Mouse (Mus musculus) liver, embryonic 15.5 days (tissue): ENCODE measurements around the gene Prkn. TPM values are rescaled to one million over a fixed set of nuclear protein-coding genes. Genes with fewer than 3 reads are reported as not detected.

Experiments used
- ATAC-seq: fragments of 200-750 bp; cut with Nextera tagmentation; 2 replicates; pipeline ENCODE4 v1.8.0; 2017; ENCODE audit warnings: moderate number of reproducible peaks, mild to moderate bottlenecking, moderate library complexity; ENCODE audit not compliant: insufficient read depth
- H3K27ac ChIP-seq: fragments of 300-500 bp; sonication (generic); replicated peaks from 2 replicates; pipeline ENCODE4 v1.5.1; 2015; ENCODE audit warnings: mild to moderate bottlenecking, inconsistent platforms
- H3K27me3 ChIP-seq: fragments of 300-500 bp; sonication (generic); 2 replicates; pipeline ENCODE4 v1.6.1; 2015; ENCODE audit warnings: mild to moderate bottlenecking, inconsistent platforms
- H3K36me3 ChIP-seq: fragments of 300-500 bp; sonication (generic); replicated peaks from 2 replicates; pipeline ENCODE4 v1.6.1; 2015; ENCODE audit warnings: moderate library complexity, mild to moderate bottlenecking, inconsistent platforms
- H3K4me1 ChIP-seq: fragments of 300-500 bp; sonication (generic); replicated peaks from 2 replicates; pipeline ENCODE4 v1.6.1; 2015; ENCODE audit warnings: inconsistent platforms
- H3K4me2 ChIP-seq: fragments of 300-500 bp; sonication (generic); 2 replicates; pipeline ENCODE4 v1.6.1; 2015; ENCODE audit warnings: moderate library complexity, mild to moderate bottlenecking, inconsistent platforms
- H3K4me3 ChIP-seq: fragments of 300-500 bp; sonication (generic); replicated peaks from 2 replicates; pipeline ENCODE4 v1.5.1; 2015; ENCODE audit warnings: mild to moderate bottlenecking, inconsistent platforms
- H3K9ac ChIP-seq: fragments of 300-500 bp; sonication (generic); 2 replicates; pipeline ENCODE4 v1.6.1; 2015; ENCODE audit warnings: moderate library complexity, mild to moderate bottlenecking, inconsistent platforms
- H3K9me3 ChIP-seq: fragments of 300-500 bp; sonication (generic); replicated peaks from 2 replicates; pipeline ENCODE4 v1.6.1; 2016; ENCODE audit warnings: inconsistent platforms
- WGBS: fragments of 180-500 bp; shearing (Covaris S2); methylation state at CpG from one replicate; pipeline ENCODE4 v1.1.7; 2015; ENCODE audit warnings: mixed read lengths; ENCODE audit not compliant: insufficient replicate concordance; 5-methylcytosine and 5-hydroxymethylcytosine counted together
- polyA plus RNA-seq: library from polyadenylated mRNA; unstranded; fragments of >200 nt; fragmentation: Nextera tagmentation; extraction: Ambion mirVana; gene quantifications from 2 replicates; pipeline ENCODE4 v1.2.1, GENCODE M21; 2015

The Prkn gene
- polyA plus RNA-seq, 1 experiment from 2014 or later, result 0.38 TPM

DNA sequence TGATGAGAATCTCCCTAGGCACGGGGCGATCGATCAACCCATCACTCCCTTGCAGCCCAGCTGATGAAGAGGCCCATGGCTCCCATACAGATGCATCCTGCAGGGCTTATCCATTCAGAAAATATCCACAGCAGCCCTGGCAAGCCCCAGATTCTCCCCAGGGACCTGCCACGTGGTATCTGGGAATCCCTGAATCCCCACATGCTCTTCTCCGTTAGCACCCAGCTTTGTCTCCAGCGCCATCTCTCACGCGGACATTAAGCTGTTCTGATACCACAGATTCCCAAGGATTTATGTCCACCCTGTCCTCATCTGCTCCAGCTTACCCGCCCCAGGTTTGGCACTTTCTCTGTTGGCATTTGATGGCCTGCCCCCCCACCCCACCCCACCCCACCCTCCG is 1225.9 kb downstream of the Prkn start:
- ATAC-seq, result no peak
- no peak overlapping the region for H3K9ac ChIP-seq
- no peak overlapping the region for H3K4me2 ChIP-seq
- peaks cover 17% of the 10 kb centered on the region for H3K27me3 ChIP-seq
- H3K9me3 ChIP-seq, result no peaks in the 10 kb centered on the region; the same call in 1 of the 2 replicates
- no peak overlapping the region for H3K4me3 ChIP-seq
- no peaks in the 10 kb centered on the region for H3K36me3 ChIP-seq
- WGBS, result 70% methylated on average over 10 of the region's 10 CpGs
- H3K4me1 ChIP-seq, result no peaks in the 10 kb centered on the region
- no peak overlapping the region for H3K27ac ChIP-seq

DNA sequence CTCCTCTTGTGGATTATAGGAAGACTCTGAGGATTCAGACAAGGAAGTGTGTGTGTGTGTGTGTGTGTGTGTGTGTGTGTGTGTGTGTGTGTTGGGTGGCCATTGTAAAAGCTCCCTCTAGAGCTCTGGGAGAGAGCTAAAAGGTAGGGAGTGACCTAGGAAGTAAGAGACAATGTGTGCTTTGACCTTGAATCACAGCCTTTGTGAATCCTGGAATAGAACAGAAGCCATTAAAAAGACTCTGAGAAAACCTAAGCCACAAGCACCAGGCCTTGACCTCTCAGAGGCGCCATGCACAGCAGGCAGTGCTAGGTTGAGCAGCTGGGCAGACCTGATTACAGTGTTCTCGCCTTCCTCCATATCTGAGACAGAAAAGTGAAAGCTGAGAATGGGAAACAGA is 1236.6 kb downstream of the Prkn start:
- H3K36me3 ChIP-seq, result no peaks in the 10 kb centered on the region
- H3K27me3 ChIP-seq, result peaks cover 6% of the 10 kb centered on the region; the same call in 1 of the 2 replicates
- H3K4me2 ChIP-seq, result no peak overlapping the region
- H3K9me3 ChIP-seq, result no peaks in the 10 kb centered on the region
- H3K4me1 ChIP-seq, result 0 out of 2 replicates have a peak, but pooled peaks cover 3% of the 10 kb centered on the region
- H3K4me3 ChIP-seq, result no peak overlapping the region
- H3K9ac ChIP-seq, result no peak overlapping the region
- H3K27ac ChIP-seq, result no peak overlapping the region
- no peak for ATAC-seq
- WGBS, result 44% methylated on average over 2 of the region's 2 CpGs

DNA sequence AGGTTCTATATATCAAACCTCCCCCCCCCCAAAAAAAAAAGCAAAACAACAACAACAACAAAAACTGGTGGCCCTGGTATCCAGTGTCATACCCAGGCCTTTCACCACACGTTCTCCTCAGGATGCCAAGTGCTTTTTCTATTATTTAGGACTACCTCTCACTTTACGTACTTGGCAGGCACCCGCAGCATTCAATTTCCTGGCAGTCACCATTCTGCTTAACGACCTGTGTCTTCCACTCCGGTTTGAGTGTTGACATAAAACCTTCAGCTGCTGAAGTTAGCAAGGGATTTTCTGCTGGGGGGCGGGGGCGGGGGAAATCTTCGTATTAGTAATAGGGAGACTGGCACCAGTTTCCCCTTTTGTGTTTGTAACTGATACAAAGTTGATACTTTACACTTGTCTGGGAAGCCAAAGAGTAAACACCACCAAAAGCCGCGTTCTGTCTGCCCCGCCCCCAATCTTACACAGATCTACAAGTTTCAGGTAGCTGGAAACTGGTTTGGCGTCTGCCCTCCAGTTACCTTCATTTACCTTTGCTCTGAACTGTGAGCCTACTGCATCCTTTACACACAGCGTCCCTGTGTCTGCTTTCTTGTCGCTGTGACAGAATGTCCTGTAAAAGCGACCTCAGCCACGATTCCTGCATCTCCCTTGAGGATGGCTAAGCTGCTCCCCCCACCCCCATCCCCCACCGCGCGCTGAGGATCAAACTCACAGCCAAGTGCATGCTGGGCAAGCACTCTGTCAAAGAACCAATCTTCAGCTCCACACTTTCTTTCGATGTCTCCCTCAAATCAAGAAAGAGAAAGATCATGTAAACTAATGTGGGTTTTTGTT is 1240.7 kb downstream of the Prkn start:
- no peak overlapping the region for H3K27ac ChIP-seq
- 49% methylated on average over 20 of the region's 20 CpGs for WGBS

DNA sequence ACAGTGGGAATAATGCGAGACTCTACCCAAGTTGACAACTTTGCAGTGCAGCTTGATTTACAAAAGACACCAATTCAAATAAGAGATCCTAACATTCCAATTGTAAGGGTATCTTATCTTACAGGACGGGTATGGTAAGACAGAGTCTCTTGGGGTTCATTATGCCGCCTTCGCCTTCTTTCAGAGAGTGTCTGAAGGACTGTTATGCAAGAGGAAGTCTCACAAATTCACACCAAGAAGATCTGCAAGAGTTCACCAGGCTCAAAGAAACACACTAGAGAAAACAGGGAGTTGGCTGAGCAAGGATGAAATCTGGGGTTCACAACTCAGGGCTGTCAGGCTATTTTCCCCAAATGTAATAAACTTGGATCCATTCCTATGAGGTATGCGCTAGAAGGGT is 1242.0 kb downstream of the Prkn start:
- Histone ChIP-seq H3K4me3 (no peak overlapping the region), H3K27ac (no peak overlapping the region), H3K9me3 (no peaks in the 10 kb centered on the region), H3K4me2 (no peak overlapping the region), H3K4me1 (0 out of 2 replicates have a peak, but pooled peaks cover 3% of the 10 kb centered on the region), H3K27me3 (peaks cover 14% of the 10 kb centered on the region), H3K9ac (no peak overlapping the region), H3K36me3 (no peaks in the 10 kb centered on the region)
- ATAC-seq, result no peak
- 64% methylated on average over 5 of the region's 5 CpGs for WGBS

More for the DNA sequence above, 1240.7 kb downstream of the Prkn start:
- no peak for ATAC-seq
- H3K4me2 ChIP-seq, result no peak overlapping the region
- H3K36me3 ChIP-seq, result no peaks in the 10 kb centered on the region
- H3K9me3 ChIP-seq, result no peaks in the 10 kb centered on the region
- H3K4me1 ChIP-seq, result 0 out of 2 replicates have a peak, but pooled peaks cover 3% of the 10 kb centered on the region
- no peak overlapping the region for H3K4me3 ChIP-seq
- peaks cover 6% of the 10 kb centered on the region; the same call in 1 of the 2 replicates for H3K27me3 ChIP-seq
- no peak overlapping the region for H3K9ac ChIP-seq

DNA sequence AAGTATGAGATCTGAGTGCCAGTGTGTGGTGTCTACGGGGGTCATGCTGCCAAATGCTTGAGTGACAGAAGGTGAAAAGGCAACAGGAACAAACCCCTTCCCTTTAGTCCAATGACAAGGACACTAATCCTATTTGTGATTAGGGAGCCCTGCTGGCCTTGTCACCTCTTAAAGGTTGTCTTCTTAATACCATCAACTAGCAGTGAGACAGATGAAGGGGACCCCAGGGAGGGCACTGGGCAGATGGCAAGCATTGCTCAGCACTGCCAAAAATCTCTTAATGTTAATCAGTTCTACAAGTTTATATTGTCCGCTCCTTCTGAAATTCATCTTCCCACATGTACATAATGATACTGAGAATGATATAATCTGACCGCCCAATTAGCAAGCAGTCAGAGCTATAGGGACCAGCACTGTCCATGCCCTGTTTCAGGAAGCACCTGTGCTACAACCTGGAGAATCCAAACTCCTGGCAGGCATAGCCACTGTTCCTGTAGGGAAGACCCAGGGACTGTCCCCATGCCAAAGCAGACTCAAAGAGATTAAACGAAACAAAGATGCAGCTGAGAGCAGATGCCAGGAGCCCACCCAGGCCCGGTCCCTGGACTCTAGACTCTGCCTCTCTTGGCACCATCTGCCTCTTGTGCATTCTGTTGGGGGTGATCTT is 1250.2 kb downstream of the Prkn start:
- Histone ChIP-seq H3K4me3 (no peak overlapping the region), H3K27me3 (peaks cover 23% of the 10 kb centered on the region), H3K4me2 (no peak overlapping the region), H3K36me3 (no peaks in the 10 kb centered on the region), H3K9ac (no peak overlapping the region), H3K27ac (no peak overlapping the region), H3K9me3 (no peaks in the 10 kb centered on the region), H3K4me1 (no peaks in the 10 kb centered on the region)
- 64% methylated on average over 5 of the region's 5 CpGs for WGBS
- ATAC-seq, result no peak

DNA sequence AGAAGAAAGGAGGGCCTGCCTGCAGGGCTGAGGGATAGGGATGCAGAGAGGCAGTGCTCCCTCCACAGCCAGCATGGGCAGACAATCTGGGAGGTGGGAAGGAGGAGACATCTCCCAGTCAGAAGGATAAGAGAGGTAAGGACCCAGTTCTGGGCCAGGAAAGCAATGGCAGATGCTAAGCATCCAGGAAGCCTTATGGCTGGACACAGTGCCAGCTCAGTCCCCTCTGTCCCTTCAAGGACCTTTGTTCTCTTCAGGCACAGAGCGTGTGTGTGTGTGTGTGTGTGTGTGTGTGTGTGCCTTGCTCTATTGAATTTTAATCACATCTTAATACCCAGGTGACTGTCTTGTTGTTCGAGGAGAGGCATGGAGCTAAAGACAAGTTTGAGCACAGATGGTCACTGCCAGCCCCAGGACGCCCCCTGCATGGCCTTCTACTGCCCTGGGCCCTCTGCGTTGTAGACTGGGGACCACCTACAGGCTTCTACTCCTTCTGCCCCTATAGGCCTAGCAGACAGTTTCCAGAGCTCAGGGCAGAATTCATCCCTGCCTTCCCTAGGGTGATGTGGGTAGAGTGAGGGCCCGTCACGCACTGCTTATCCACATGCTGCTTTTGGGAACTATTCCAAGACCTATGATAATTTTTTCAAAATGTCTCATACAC is 1252.8 kb downstream of the Prkn start:
- no peak overlapping the region for H3K4me3 ChIP-seq
- H3K9me3 ChIP-seq, result no peaks in the 10 kb centered on the region
- no peak for ATAC-seq
- no peak overlapping the region for H3K9ac ChIP-seq
- 66% methylated on average over 6 of the region's 6 CpGs for WGBS
- no peak overlapping the region for H3K27ac ChIP-seq
- no peak overlapping the region for H3K4me2 ChIP-seq
- H3K4me1 ChIP-seq, result no peaks in the 10 kb centered on the region
- no peaks in the 10 kb centered on the region for H3K36me3 ChIP-seq
- H3K27me3 ChIP-seq, result peaks cover 16% of the 10 kb centered on the region

DNA sequence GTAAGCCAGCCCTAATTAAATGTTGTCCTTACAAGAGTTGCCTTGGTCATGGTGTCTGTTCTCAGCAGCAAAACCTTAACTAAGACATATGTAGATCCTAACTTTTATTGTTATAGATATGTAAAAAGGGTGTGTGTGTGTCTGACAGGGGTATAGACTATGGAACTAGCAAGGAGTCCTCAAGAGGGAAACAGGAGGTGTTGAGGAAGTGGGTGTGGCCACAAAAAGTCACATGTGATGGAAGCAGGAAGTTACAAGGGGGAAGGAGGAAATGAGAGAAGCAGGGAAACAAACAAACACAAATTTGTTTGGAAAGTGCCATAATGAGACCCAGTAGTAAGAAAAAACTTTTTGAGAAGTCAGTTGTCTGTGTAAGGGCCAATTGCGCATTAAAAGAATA is 1253.8 kb downstream of the Prkn start:
- Histone ChIP-seq H3K36me3 (no peaks in the 10 kb centered on the region), H3K27ac (no peak overlapping the region), H3K4me2 (no peak overlapping the region), H3K9ac (no peak overlapping the region), H3K9me3 (no peaks in the 10 kb centered on the region), H3K4me3 (no peak overlapping the region), H3K27me3 (peaks cover 16% of the 10 kb centered on the region), H3K4me1 (no peaks in the 10 kb centered on the region)
- no peak for ATAC-seq
- 85% methylated on average over 1 of the region's 1 CpGs for WGBS

DNA sequence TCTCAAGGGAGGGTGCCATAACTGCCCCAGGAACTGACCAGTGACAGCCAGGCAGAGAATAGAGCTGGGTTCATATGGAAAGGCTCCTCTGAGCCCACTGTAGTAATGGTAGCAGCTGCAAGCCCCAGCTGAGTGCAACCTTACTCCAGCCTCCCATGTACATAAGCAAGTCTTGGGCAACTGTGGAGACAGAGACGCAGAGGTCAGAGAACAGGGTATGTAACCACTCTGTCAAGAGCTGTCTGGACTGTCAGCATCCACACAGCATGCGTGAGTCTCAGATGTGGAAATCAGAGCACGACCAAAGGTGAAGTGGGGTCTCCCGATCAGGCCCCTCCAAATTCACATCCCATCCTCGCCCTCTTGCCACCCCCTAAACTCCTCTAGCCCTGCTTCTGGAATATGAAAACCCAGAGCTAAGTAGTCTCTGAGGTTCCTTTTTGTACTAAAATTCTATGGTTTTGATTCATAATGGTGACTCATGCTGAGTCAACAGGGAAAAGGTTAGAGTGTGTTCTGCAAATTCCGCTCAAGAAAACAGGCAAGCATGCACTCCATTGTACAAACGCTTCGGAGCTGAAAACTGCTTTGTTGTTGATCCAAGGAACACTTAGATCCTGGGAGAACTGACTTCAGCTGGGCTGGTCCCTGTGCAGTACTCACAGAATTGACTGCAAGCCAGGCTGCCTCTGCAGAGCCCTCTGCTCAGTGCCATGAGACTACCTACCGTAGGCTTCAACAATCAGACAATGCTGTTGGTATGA is 1254.8 kb downstream of the Prkn start:
- Histone ChIP-seq H3K27me3 (peaks cover 14% of the 10 kb centered on the region), H3K36me3 (no peaks in the 10 kb centered on the region), H3K4me2 (no peak overlapping the region), H3K27ac (no peak overlapping the region), H3K4me3 (no peak overlapping the region), H3K9me3 (no peaks in the 10 kb centered on the region), H3K4me1 (no peaks in the 10 kb centered on the region), H3K9ac (no peak overlapping the region)
- 76% methylated on average over 9 of the region's 9 CpGs for WGBS
- no peak for ATAC-seq

DNA sequence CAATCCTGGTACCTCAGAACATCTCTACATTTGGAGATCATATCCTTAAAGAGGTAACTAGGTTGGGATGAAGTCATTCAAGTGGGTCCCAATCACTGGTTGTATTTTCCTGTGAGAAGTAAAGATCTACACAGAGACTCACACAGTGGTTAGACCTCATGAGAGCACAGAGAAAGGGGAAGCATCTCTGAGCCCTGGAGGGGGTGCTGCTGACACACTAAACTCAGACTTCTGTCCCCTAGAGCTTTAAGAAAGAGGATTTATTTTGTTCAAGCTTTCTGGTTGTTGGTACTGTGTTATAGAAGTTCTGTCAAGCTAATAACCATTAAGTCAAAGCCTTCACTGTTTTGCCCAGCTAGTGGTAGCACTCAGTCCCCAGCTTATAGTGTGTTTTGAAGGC is 1259.2 kb downstream of the Prkn start:
- no peak overlapping the region for H3K9ac ChIP-seq
- no peaks in the 10 kb centered on the region for H3K9me3 ChIP-seq
- H3K4me2 ChIP-seq, result no peak overlapping the region
- no peaks in the 10 kb centered on the region for H3K36me3 ChIP-seq
- peaks cover 8% of the 10 kb centered on the region for H3K4me1 ChIP-seq
- no peak overlapping the region for H3K4me3 ChIP-seq
- H3K27me3 ChIP-seq, result no peaks in the 10 kb centered on the region; the same call in 1 of the 2 replicates
- no peak for ATAC-seq
- H3K27ac ChIP-seq, result no peak overlapping the region

DNA sequence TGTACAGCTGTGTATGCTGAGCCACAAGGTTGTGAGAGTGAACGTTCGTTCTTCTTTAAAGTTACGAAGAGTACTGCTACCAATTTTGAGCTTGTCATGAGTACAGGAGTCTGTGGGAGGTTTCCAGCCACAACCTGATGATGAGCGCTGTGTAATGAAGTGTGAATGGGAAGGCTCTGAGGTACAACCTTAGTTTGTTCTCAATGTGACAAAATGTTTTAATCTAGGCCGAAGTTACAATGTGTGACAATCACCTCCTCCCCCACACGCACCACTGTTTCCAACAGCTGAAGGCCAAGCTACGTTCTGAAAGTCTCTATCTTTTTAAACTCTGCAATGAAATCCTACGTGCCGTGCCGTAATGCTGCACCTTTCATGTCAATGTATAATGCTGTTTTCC is 1262.1 kb downstream of the Prkn start:
- Histone ChIP-seq H3K27ac (no peak overlapping the region), H3K4me1 (peaks cover 22% of the 10 kb centered on the region), H3K4me3 (no peak overlapping the region), H3K36me3 (no peaks in the 10 kb centered on the region), H3K4me2 (no peak overlapping the region), H3K9me3 (no peaks in the 10 kb centered on the region), H3K27me3 (no peaks in the 10 kb centered on the region), H3K9ac (no peak overlapping the region)
- WGBS, result 88% methylated on average over 10 of the region's 10 CpGs
- no peak for ATAC-seq
